Mouse (Mus musculus): ENCODE results near the gene Cabp4.

DNA sequence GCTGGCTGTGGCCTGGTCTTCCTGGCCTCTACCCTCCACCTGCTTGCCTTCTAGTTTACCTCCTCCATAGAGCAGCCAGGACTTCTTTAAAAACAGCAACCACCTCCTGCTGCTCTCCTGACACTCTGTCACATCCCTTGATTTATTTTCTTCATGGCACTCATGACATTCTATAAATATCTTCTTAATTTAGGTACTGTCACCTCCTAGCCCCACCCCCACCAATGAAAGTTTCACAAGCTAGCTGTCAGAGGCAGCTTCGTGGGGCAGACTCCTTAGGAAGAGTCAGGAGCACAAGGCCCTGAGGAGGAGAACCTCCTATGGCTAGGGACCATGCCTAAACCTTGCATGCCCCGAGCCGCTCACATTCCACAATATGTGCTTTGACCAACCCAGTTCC lies 43.5 kb upstream of the Cabp4 start:
- TF ChIP-seq MYOD1 (IDR thresholded peaks at IDR 0.05; ENCODE audit: control insufficient read depth in 1 of 3, insufficient read length in 2 of 3, low read depth in 2 of 3) (no peak), POLR2A (IDR thresholded peaks at IDR 0.05; ENCODE audit: insufficient read length, low read depth) (no peak), USF1 (IDR thresholded peaks at IDR 0.05; ENCODE audit: low read depth) (no peak), E2F4 (IDR thresholded peaks at IDR 0.05; ENCODE audit: insufficient read depth) (no peak), TCF3 (IDR thresholded peaks at IDR 0.05; ENCODE audit: insufficient read length, low read depth) (no peak), MYOG (IDR thresholded peaks at IDR 0.05; ENCODE audit: control insufficient read depth in 1 of 3, insufficient read depth in 1 of 3, insufficient read length in 2 of 3, low read depth in 2 of 3) (no peak), TCF12 (IDR thresholded peaks at IDR 0.05; ENCODE audit: insufficient read depth, poor library complexity, severe bottlenecking) (no peak), POLR2AphosphoS2 (IDR thresholded peaks at IDR 0.05; ENCODE audit: insufficient read length, low read depth) (no peak), MAX (IDR thresholded peaks at IDR 0.05; ENCODE audit: low read depth) (no peak)
